Mouse (Mus musculus): ENCODE measurements at regions not wholly inside any gene's neighbourhood (a gene's known extent, or its start where the extent isn't known, plus 50 kb on each side); places are given as distances from the start of the nearest gene placed in this dataset.

- TF ChIP-seq CTCF (IDR thresholded peaks at IDR 0.05; ENCODE audit: low read depth), result no peak
- TF ChIP-seq EP300 (optimal IDR thresholded peaks at IDR 0.05), result no peak
Observed at GRCm38 (mm10) chr16:92007351-92007750, 50.7 kb upstream of the Mrps6 start.
